Mouse (Mus musculus): Measurements from ENCODE around the gene Msmb.

- no peak for TF ChIP-seq EP300 (IDR thresholded peaks at IDR 0.05; ENCODE audit: low read depth)
- TF ChIP-seq CTCF (IDR thresholded peaks at IDR 0.05; ENCODE audit: low read depth) = no peak
Measured at GRCm38 (mm10) chr14:32097691-32098090, 44.1 kb upstream of the Msmb start.

Measured in heart, postnatal 0 days (tissue).